Mouse (Mus musculus) right cerebral cortex, adult 2 months (tissue): Measurements from ENCODE around the gene Lbr.
A peak's percentile ranks its signal among the peaks of the same experiment; 100 is the strongest.

Experiments used
- DNase-seq, 2 experiments: peaks; one replicate each; pipeline ENCODE4 v3.0.0; 2021 to 2022; ENCODE audit warnings: low spot score in 2 of 2

Gene Lbr

DNA sequence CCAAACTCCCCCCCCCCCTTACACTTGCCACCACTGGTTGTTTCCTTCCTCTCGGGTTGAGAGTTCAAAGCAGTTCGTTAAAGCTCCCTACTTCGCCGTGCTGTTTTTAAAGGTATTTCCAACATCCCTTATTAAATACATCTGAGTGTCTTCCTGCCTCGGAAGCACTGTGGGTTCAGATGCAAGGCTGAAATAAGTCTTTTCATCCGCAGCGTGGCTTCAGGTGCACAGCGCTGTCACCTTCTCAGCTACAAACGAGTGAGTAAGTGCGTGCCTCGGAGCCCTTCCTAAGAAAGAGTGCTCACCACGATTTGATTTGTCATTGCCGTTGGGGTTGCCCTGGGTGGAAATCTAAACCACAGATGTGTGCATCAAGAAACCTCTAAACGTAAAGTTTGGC is at the start of gene Lbr:
Lbr (minus strand) TSS at position 266 of the 400 bp plus-strand sequence.
- DNase-seq = peak in 1 of 2 experiments; percentile 19

DNA sequence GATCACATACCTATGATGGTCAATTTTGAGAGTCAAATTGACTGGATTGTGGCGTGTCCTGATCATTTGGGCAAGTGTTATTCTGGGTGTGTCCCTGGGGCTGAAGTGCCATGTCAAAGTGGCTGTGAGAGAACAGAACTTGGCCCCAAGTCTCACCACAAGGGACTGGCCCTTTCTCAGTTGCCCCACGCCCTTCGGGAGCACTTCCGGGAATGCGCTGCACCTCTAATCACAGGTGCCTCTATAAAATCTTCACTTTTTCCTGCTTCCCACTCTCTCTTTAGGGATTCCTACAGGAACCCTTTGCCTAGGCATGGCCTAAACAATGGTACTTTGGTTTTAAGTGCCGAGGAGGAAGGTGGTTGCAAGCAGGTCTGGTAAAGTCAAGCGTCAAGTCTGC is 46.8 kb upstream of the Lbr start:
- no peak for DNase-seq

DNA sequence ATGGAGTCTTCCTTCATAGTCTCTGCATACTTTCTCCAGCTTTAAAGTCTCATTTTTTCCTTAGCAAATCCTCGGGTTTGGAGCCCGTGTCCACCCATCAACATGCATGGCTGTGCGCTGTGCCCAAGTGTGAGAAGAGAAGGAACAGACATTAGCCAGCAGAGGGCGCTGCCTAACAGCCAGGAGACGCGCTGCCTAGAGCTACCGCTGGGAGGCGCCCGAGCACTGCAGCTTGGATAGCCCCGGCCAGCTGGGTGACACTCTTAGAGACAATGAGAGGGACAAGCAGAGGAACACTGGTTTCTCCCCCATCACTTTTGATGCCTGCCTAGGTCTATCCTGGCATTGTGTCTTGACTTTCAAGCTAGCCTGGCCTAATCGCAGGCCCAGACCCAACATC is 46.0 kb upstream of the Lbr start:
- DNase-seq = peak; percentile 90 to 95

DNA sequence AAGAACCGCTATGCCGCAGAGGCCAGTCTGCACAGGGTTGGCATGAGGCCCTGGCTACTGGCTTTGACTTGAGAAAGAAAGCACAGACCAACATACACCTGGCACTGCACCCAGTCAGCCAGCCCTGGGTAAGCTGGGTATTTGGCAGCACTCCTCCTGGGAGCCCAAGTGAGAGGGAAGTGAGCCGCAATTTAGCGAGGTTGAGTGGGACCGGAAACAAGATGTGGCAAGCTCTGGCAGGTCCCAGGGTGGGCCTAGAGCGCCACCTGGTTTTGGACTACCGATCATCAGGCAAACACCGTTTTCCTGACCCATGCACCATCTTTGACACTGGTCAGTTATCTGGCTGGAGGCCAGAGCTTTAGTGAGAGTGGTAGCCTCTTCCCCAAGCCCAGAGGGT is 38.7 kb upstream of the Lbr start:
- peak in 1 of 2 experiments; percentile 39 for DNase-seq

DNA sequence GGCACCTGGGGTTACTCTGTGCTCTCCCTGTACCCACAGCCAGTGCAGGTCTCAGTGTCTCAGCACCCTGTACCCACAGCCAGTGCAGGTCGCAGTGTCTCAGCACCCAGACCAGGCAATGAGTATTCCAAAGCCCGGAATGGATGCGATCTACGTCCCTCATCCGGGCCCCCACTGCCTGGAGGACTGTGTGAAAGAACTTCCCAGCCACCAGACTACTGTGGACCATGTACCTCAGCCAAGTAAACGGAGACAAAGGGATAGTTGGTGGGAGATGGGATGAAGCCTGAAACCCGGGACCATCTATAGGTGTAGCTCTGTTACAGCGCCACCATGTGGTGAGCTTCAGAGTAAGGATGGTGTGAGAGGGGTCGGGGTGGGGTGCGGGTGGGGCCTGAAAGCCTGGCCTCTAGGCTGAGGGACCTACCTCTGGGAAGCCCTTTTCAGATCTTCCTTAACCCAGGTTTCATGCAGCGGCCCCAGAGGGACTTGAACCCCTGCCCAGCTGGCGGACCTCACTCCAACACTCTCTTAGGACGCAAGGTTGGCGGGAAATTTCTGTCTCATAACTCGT is 38.0 kb upstream of the Lbr start:
- DNase-seq = no peak

DNA sequence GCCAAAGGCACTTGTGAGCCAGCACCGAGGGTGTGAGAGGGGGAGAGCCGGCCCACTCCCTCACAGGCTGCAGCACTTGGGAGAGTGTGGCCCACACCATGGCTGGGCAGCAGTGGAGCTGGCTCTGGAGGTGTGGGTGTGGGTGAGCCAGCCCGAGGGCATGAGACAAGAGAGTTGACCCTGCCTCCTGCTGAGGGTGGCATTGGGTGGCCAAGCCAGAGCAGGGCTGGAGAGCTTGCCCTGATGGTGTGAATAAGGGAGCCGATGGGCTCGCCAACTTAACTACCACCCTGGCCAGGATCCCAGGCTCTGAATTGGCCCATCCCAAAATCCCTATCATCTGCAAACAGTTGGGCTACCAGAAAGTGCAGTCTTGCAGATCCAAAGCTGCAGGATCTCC is 35.6 kb upstream of the Lbr start:
- no peak for DNase-seq

DNA sequence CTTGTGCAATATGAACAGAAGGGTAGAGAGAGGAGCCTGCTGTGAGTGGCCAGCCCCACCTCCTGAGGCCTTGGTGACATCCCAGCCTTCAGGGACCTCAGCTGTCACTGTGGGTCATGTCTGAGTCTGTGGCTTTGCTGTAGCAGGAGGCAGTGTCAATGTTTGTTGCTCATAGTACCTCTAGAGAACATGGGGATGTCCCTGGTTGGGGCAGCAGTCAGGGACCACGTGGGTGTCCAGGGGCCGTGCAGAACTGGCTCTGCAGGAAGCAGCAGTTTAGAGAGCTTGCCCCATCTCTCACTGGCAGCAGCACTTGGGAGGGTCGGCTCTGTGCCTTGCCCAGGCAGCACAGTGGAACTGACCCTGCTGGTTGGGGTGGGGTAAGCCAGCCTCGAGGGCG is 34.2 kb upstream of the Lbr start:
- no peak for DNase-seq

DNA sequence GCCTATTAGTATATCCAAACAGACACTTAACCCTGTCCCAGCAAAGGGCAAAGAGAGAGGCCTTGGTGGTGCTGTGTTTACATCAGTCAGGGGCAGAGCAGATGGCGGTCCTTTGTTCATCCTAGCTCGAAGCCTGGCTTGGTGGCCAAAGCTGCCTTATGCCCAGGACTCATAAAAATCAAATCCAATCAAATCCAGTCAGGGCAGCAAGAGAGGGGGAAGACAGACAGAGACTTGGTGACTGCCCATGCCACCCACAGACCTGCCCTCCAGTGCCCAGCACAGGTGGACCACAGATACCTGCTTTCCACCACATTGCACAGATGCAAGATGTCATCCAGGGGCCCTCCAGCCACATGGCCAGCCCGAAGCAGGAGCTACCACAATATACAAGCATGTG is 33.8 kb upstream of the Lbr start:
- DNase-seq = no peak

DNA sequence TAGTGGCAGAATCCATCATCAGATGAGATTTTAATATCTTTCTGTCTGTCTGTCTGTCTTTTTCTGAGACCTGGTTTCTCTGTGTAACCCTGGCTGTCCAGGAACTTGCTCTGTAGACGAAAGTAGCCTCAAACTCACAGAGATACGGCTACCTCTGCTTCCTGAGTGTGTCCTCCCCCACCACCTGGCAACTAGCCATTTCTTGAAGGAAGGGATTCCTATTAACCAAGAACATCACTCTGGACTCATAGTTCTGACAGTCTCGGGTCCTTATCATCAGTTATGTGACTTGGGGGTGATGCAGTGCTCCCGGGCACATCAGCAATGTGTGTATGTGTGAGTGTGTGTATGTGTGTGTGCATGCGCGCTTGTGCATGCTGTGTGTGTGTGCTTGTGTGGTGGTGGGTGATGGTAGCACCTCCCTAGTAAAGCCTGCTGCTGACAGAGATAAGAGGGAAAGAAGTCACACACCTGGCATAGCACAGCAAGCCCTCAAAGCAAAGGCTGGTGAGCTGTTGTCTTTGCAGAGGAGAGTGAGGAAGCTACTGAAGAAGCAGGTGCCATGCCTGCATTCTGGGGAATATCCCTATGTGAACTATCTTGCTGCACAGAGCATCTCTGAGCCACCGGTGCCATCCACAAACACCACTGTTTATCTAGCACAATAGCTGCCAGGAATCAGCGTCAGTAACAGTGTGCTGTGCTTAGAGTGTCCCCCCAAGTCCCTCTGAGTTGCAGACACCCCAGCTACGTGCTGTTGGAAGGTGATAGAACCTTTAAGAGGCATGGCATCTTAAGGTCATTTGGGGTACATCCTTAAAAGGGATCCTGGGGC is 30.5 kb upstream of the Lbr start:
- no peak for DNase-seq

DNA sequence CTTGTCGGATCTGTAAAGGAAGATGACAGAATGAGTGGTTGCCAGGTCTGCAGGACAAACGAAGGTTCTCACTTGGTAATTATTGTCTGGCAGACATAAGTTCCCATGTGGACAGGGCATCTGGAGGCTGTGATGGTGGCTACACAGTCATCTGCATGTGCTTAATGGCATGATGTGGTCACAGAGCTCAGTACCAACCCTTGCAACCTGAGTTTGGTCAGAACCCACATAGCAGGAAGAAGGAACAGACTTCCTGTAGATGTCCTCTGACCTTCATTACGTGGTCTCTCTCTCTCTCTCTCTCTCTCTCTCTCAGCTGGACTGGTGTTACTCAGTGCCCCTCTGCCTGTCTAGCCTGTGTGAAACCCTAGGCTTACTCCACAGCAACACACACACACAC is 29.8 kb upstream of the Lbr start:
- no peak for DNase-seq

DNA sequence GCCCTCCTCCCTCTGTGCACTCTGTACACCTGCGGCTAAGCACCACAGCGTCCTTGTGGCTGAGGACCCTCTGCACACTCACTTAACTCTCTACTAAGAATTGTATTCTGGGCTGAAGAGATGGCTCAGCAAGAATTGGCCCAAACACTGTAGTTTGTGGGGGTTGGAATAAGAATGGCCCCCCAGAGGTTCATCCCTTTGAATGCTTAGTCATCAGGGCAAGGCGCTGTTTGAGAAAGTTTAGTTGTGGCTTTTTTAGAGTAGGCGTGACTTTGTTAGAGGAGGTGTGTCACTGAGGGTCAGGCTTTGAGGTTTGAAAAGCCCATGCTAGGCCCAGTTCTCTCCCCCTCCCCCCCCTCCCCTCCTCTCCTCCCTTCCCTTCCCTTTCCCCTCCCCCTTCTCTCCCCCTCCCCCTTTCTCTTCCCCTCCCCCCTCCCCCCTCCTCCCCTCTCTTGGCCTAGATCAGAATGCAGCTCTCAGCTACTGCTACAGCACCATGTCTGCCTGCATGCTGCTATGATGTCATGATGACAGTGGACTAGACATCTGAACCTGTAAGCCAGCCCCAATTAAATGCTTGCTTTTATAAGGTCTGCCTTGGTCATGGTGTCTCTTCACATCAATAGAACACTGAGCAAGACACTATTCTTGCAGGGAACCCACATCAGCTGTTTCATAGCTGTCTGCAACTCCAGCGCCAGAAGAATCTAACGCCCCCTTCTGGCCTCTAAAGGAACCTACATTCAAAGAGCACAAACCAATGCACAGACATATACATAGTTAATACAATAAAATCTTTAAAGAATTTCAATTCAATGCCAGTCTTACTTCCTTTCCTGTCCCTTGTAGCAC is 23.8 kb upstream of the Lbr start:
- DNase-seq = no peak

DNA sequence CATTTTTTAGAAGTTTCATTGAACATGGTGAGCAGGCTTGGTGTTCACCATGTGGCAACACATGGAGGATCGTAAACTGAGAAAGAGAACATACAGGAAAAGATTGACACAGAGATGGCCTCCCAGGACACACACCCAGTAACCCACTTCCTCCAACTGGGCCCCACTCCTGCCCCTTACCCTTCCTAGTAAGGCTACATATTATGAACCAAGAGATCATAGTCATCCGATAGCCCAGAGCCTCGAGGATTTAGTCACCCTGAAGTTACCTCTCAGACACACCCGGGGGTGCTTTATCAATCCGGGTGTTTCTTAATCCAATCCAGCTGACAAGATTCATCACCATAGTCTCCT is 23.0 kb upstream of the Lbr start:
- no peak for DNase-seq

DNA sequence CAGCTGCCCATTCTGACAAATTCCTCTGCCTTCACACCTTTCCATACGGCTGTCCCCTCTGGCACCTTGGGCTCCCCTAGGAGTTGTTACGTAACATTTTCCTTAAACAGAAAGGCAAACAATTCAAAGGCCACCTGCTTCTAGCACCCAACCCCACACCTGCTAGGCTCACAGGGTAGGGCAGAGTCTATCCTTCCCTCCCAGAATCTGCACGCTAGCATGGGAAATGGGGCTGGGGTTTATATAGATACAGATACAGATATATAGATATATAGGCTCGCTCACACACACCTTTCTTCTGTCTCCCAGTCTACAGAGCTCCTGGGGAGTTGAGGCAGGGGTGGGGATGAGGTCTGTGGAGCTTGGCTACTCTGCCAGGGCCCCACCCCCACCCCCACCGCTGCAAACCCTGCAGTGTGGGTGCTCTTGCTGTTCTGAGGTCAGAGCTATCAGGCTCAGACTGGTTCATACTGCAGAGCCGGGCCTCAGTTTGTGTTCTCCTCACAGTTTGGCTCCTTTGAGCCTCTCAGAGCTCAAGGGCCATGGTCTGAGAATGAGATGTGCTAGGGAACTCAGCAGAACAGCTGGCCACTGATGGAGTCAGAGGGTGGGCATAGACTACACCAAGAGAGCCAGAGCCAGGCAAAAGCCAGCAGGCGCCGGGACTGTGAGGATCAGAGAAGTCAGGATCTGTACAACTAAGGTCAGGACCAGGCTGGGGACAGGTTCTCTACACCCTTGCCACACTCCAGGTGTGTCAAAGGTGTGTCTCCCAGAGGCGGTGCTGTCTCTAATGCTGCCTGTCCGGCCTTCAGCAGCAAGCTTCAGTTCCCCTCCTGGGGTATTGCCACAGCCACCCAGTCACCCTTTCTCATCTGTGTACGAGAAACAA is 22.4 kb upstream of the Lbr start:
- no peak for DNase-seq

DNA sequence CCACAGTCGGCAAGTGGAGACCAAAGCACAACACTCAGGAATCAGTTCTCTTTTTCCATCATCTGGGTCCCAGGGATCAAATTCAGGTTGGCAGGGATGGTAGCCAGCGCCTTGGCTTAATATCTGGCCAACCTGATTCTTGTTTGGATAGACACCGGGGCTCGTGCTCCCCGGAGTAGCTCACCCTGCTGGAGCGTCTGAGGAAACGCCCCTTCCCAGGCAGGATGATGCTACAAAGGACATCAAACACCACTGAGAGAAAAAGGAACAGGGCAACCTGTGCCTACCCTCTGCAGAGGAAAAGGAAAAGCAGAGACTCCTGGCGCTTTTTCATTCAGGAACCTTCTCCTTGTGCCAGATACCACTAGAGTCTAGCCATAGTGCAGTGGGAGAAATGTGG is 20.6 kb upstream of the Lbr start:
- no peak for DNase-seq

DNA sequence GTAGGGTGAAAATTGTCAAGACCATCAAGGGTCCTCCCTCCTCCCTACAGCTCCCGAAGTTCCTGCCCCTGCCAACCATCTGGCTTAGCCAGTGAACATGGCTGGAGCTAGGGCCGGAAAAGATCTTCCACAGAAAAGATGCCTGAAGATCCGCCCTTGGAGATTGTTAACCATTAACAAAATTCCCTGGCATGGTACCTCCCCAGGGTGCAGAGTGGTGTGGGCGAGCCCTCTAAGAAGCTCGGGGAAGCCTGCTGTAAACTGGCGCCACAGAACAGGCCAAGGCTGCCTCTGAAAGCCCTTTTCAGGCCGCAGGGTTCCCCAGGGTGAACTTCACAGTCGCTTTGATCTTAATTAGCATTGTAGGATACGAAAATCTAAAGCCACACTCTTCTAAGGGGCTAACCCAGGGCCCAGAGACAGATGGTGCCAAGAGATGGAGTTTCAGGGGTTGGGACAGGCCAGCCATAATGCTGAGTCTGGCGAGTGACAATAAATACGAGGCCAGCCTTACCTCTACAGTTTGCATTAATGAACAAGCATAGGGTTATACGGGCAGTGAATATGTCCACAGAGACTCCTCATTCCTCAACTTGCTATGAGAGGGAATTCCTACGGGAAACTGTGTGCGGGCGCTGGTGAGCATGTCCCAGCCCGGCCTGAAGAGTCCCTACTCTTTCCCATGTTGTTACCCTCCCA is 20.0 kb upstream of the Lbr start:
- no peak for DNase-seq

DNA sequence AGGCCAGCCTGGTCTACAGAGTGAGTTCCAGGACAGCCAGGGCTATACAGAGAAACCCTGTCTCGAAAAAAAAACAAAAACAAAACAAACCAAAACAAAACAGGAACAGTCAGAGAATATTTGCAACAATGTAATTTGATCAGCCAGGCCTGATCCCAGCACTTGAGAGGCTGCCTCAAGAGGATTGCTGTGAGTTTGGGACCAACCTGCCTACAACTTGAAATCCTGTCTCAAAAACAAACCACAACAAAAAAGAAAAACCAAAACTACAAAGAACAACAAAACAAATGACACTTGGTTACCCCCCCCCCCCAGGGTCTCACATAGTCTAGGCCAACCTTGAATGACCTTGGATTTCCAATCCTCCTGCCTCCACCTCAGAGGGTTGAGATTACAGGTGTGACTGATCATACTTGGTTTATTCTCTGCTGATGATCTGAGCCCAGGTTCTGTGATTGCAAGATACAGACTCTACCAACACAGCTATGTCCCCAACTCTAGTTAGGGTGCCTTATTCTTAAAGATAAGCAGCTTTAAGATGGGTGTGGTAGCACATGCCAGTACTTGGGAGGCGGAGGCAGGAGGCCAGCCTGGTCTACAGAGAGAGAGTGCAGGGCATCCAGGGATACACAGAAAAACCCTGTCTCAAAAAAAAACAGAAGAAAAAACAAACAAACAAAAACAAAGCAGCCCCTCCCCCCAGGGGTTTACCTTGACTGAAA is 18.5 kb upstream of the Lbr start:
- no peak for DNase-seq

DNA sequence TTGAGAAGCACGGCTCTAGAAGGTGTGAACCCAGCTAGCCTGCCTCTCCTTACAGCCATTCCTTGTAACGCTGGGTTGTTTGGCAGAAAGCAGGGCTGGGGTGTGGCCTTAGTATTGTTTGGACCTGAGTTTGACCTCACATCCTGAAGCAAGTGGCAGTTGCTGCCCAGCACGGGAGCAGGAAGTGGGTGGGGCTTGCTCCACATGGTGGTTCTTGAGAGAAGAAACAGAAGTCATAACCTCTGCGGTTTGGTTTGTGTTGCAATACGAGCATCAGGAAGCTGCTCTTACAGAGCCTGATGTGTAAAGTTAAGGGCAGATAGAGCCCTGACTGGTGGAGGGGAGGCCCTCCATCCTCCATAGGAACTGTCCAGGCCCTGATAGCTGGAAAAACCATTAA is 17.8 kb upstream of the Lbr start:
- no peak for DNase-seq

DNA sequence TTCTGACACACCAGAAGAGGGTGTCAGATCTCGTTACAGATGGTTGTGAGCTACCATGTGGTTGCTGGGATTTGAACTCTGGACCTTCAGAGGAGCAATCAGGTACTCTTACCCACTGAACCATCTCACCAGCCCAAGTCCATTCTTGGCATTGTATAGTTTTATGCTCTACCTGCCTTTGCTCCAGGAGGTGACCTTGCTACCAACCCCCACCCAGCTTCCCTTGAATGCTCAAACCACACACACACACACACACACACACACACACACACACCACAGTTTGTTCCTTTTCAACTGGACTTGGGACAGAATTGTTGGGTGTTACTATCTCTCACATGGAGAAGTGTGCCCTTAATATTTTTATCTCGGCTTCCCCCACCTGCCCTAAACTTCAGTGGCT is 13.5 kb upstream of the Lbr start:
- DNase-seq = no peak

DNA sequence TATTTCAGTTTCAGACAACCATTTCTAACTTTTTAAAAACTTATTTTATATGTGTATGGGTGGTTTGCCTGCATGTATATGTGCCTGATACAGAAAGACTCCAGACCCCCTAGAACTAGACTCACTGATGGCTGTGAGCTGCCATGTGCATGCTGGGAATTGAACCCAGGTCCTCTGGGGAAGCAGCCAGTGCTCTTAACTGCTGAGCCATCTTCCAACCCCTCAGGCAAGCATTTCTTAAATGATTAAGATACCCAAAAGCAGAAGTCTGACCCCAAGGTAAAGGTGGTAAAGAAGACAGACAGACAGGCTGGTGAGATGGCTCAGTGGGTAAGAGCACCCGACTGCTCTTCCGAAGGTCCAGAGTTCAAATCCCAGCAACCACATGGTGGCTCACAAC is 12.0 kb upstream of the Lbr start:
- DNase-seq = no peak

DNA sequence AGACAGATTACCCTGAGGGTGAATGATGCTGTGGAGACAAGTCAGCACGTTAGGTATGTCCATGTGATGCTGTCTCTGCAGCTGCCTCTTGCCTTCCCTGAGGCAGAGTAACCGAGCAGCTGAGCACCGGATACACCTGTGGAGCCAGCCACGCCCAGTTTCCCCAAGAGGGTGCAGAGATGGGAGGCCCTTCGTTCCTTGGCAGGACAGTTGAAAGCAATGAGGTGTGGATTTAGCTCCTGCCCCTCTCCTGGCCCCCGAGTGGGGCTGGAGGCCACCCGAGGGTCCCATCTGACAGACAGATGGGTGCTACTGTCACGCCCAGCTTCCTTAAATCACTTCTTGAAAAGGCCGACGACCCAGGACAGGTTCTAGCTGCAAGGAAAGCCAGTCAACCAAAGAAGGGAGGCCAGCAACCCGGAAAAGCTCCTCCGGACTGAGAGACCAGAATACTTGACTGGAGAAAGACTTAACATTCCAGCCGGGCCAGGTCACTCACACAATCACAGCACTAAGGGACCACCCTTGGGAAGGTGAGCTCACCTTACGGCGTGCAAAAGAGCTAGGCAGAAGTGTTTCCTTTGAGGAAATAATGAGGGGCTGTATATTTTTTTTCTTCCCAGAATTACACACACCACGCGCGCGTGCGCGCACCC is 10.4 kb upstream of the Lbr start:
- no peak for DNase-seq
